Mouse (Mus musculus) CH12.LX (cell line): ENCODE data around the gene Gm43191. TPM values are rescaled to one million over a fixed set of nuclear protein-coding genes. Genes with fewer than 3 reads are reported as not detected.
"Not testable (repeated sequence)": the region's sequence is repeated elsewhere in the genome, so short reads cannot be mapped to it uniquely, and the experiment has no call there.

ENCODE experiments used
- DNase-seq: peaks from one replicate; pipeline ENCODE4 v3.0.0-alpha.2; 2013; ENCODE audit errors: extremely low read depth
- H3K27ac ChIP-seq: 2 replicates; pipeline ENCODE4 v1.5.1; 2012; ENCODE audit warnings: low read depth, mild to moderate bottlenecking, control low read depth, moderate library complexity; ENCODE audit not compliant: insufficient read depth
- H3K27me3 ChIP-seq: replicated peaks from 2 replicates; pipeline ENCODE3; 2012; ENCODE audit warnings: inconsistent platforms
- H3K36me3 ChIP-seq, 2 experiments: replicated peaks in 1 of 2; 2 replicates each; pipeline versions ENCODE3 to v1.6.1; 2012; ENCODE audit warnings: inconsistent platforms in 1 of 2, low read length in 1 of 2, mild to moderate bottlenecking in 1 of 2, mixed read lengths in 1 of 2, moderate library complexity in 1 of 2; ENCODE audit not compliant: control insufficient read depth in 1 of 2, insufficient read depth in 1 of 2
- H3K4me1 ChIP-seq, 2 experiments: 2 replicates each; pipeline ENCODE4 v1.6.1; 2012; ENCODE audit warnings: inconsistent platforms in 1 of 2, moderate library complexity in 1 of 2; ENCODE audit not compliant: insufficient read depth in 2 of 2, control insufficient read depth in 1 of 2
- H3K4me2 ChIP-seq: 2 replicates; pipeline ENCODE4 v1.6.1; 2012; ENCODE audit warnings: low read depth, mild to moderate bottlenecking, control low read depth; ENCODE audit not compliant: poor library complexity, insufficient read depth, severe bottlenecking
- H3K4me3 ChIP-seq, 3 experiments: fragments of 150-350 bp in 1 of 3; sonication (generic) in 1 of 3; replicated peaks in 1 of 3; 2 replicates each; pipeline versions ENCODE3 to v1.5.1; 2011 to 2012; ENCODE audit warnings: low read depth in 2 of 3, low read length in 2 of 3, mild to moderate bottlenecking in 2 of 3, moderate library complexity in 2 of 3, control low read depth in 1 of 3, improper control_type of control experiment in 1 of 3, inconsistent platforms in 1 of 3, mixed read lengths in 1 of 3; ENCODE audit not compliant: poor library complexity in 1 of 3
- H3K79me2 ChIP-seq: replicated peaks from 2 replicates; pipeline ENCODE4 v1.6.1; 2012; ENCODE audit warnings: mild to moderate bottlenecking, moderate library complexity; ENCODE audit not compliant: control insufficient read depth, poor library complexity, insufficient read depth, severe bottlenecking; ENCODE audit errors: extremely low read depth
- H3K9ac ChIP-seq: 2 replicates; pipeline ENCODE4 v1.6.1; 2012; ENCODE audit warnings: low read depth, mild to moderate bottlenecking, control low read depth, moderate library complexity; ENCODE audit not compliant: insufficient read depth
- H3K9me3 ChIP-seq: replicated peaks from 2 replicates; pipeline ENCODE3; 2012; ENCODE audit warnings: low read length, inconsistent platforms, mixed read lengths
- CHD2 ChIP-seq: IDR thresholded peaks from 2 replicates; pipeline ENCODE4 v1.6.1; 2011; ENCODE audit warnings: low read length, improper control_type of control experiment
- CTCF ChIP-seq, 2 experiments: IDR thresholded peaks in 1 of 2; conservative IDR thresholded peaks in 1 of 2; 2 replicates each; pipeline ENCODE4 v1.5.1; 2011 to 2012; ENCODE audit warnings: low read depth in 2 of 2, low read length in 2 of 2, improper control_type of control experiment in 1 of 2, inconsistent platforms in 1 of 2, mild to moderate bottlenecking in 1 of 2, moderate library complexity in 1 of 2
- E2F4 ChIP-seq: IDR thresholded peaks from 2 replicates; pipeline ENCODE4 v1.6.1; 2011; ENCODE audit warnings: low read depth, low read length, improper control_type of control experiment; ENCODE audit not compliant: insufficient replicate concordance
- ELF1 ChIP-seq: IDR thresholded peaks from 2 replicates; pipeline ENCODE4 v1.6.1; 2014; ENCODE audit warnings: low read depth, mild to moderate bottlenecking, inconsistent platforms, low read length, improper control_type of control experiment
- GABPA ChIP-seq: IDR thresholded peaks from 2 replicates; pipeline ENCODE4 v1.6.1; 2012; ENCODE audit warnings: low read depth, low read length, improper control_type of control experiment, inconsistent platforms; ENCODE audit not compliant: insufficient replicate concordance
- HCFC1 ChIP-seq: IDR thresholded peaks from 2 replicates; pipeline ENCODE4 v1.6.1; 2012; ENCODE audit warnings: low read depth, mild to moderate bottlenecking, inconsistent platforms, low read length, improper control_type of control experiment
- JUN ChIP-seq: IDR thresholded peaks from 2 replicates; pipeline ENCODE4 v1.6.1; 2011; ENCODE audit warnings: low read depth, mild to moderate bottlenecking, low read length, improper control_type of control experiment, moderate library complexity; ENCODE audit not compliant: insufficient read depth
- KAT2A ChIP-seq: IDR thresholded peaks from 2 replicates; pipeline ENCODE4 v1.6.1; 2012; ENCODE audit warnings: low read length, improper control_type of control experiment, inconsistent platforms; ENCODE audit not compliant: insufficient replicate concordance
- MAX ChIP-seq: IDR thresholded peaks from 2 replicates; pipeline ENCODE4 v1.6.1; 2011; ENCODE audit warnings: low read length, improper control_type of control experiment
- MXI1 ChIP-seq: IDR thresholded peaks from 2 replicates; pipeline ENCODE4 v1.6.1; 2011; ENCODE audit warnings: mild to moderate bottlenecking, low read depth, low read length, improper control_type of control experiment
- MYC ChIP-seq: IDR thresholded peaks from 2 replicates; pipeline ENCODE4 v1.6.1; 2011; ENCODE audit warnings: low read depth, mild to moderate bottlenecking, improper control_type of control experiment, low read length
- NELFE ChIP-seq: IDR thresholded peaks from 2 replicates; pipeline ENCODE4 v1.6.1; 2011; ENCODE audit warnings: low read depth, low read length, improper control_type of control experiment
- NRF1 ChIP-seq: IDR thresholded peaks from 2 replicates; pipeline ENCODE4 v1.6.1; 2014; ENCODE audit warnings: low read depth, mild to moderate bottlenecking, inconsistent platforms, low read length, improper control_type of control experiment, moderate library complexity
- POLR2A ChIP-seq: IDR thresholded peaks from 2 replicates; pipeline ENCODE4 v1.6.1; 2011; ENCODE audit warnings: low read depth, mild to moderate bottlenecking, improper control_type of control experiment, low read length
- POLR2AphosphoS2 ChIP-seq: IDR thresholded peaks from 2 replicates; pipeline ENCODE4 v1.6.1; 2011; ENCODE audit warnings: low read depth, low read length, improper control_type of control experiment
- RAD21 ChIP-seq: IDR thresholded peaks from 2 replicates; pipeline ENCODE4 v1.6.1; 2011; ENCODE audit warnings: low read depth, mild to moderate bottlenecking, low read length, improper control_type of control experiment, moderate library complexity
- RCOR1 ChIP-seq: conservative IDR thresholded peaks from 2 replicates; pipeline ENCODE4 v1.6.1; 2012; ENCODE audit warnings: low read depth, mild to moderate bottlenecking, inconsistent platforms, low read length, improper control_type of control experiment
- SIN3A ChIP-seq: IDR thresholded peaks from 2 replicates; pipeline ENCODE4 v1.6.1; 2012; ENCODE audit warnings: low read length, improper control_type of control experiment, inconsistent platforms
- SMC3 ChIP-seq: IDR thresholded peaks from 2 replicates; pipeline ENCODE4 v1.6.1; 2011; ENCODE audit warnings: low read depth, low read length, improper control_type of control experiment
- TBP ChIP-seq: conservative IDR thresholded peaks from 2 replicates; pipeline ENCODE4 v1.6.1; 2011; ENCODE audit warnings: low read depth, low read length, improper control_type of control experiment
- TCF12 ChIP-seq: IDR thresholded peaks from 2 replicates; pipeline ENCODE4 v1.6.1; 2014; ENCODE audit warnings: low read depth, mild to moderate bottlenecking, inconsistent platforms, low read length, improper control_type of control experiment
- UBTF ChIP-seq: IDR thresholded peaks from 2 replicates; pipeline ENCODE4 v1.6.1; 2012; ENCODE audit warnings: low read depth, mild to moderate bottlenecking, inconsistent platforms, low read length, improper control_type of control experiment, moderate library complexity
- USF2 ChIP-seq: conservative IDR thresholded peaks from 2 replicates; pipeline ENCODE4 v1.6.1; 2011; ENCODE audit warnings: low read depth, low read length, improper control_type of control experiment
- ZC3H11A ChIP-seq: IDR thresholded peaks from 2 replicates; pipeline ENCODE4 v1.6.1; 2012; ENCODE audit warnings: low read depth, mild to moderate bottlenecking, inconsistent platforms, low read length, improper control_type of control experiment
- ZMIZ1 ChIP-seq: IDR thresholded peaks from 2 replicates; pipeline ENCODE4 v1.6.1; 2012; ENCODE audit warnings: low read depth, mild to moderate bottlenecking, inconsistent platforms, low read length, improper control_type of control experiment
- dilution Hi-C: fragments of 300-500 bp; cut with MboI; formaldehyde crosslinking; loops from 2 replicates; pipeline ENCODE4 v1.14.3; 2020; ENCODE audit warnings: low sequenced_read_pairs; ENCODE audit not compliant: extremely low pct_unique_long_range_greater_than_20kb, extremely low pct_ligation_motif_present
- in situ Hi-C: fragments of 300-500 bp; cut with MboI; formaldehyde crosslinking; loops from 3 replicates; pipeline ENCODE4 v1.14.3; 2019; ENCODE audit warnings: low sequenced_read_pairs, low pct_ligation_motif_present, low pct_unique_long_range_greater_than_20kb, mixed read lengths
- polyA plus RNA-seq: library from polyadenylated mRNA; unstranded; fragments of >175 nt; gene quantifications from 2 replicates; pipeline ENCODE4 v1.2.1, GENCODE M21; 2012; ENCODE audit warnings: low read depth; ENCODE audit not compliant: insufficient read length
- total RNA-seq, 2 experiments: library from RNA; depleted of rRNA; stranded (reverse); fragments of 300-350 nt in 1 of 2; fragments of >200 nt in 1 of 2; gene quantifications; 2 replicates each; pipeline ENCODE4 v1.2.3; 2012 to 2014

The Gm43191 gene
- total and polyA plus RNA-seq, 3 experiments, result 0.51 TPM; not detected in 2

- Histone ChIP-seq H3K36me3 (peaks cover 9 to 33% of the 10 kb centered on the region in 2 experiments), H3K27ac (no peak overlapping the region), H3K9ac (no peak overlapping the region), H3K4me3 (no peak overlapping the region), H3K79me2 (no peaks in the 10 kb centered on the region), H3K4me1 (no peaks in the 10 kb centered on the region), H3K4me2 (no peak overlapping the region), H3K27me3 (no peaks in the 10 kb centered on the region), H3K9me3 (no peaks in the 10 kb centered on the region)
- in situ Hi-C loops (no loop called here), dilution Hi-C loops (no loop called here)
- TF ChIP-seq POLR2A, result no peak
- no peak for TF ChIP-seq UBTF
- TF ChIP-seq HCFC1, result no peak
- no peak for DNase-seq
Observed at GRCm38 (mm10) chr3:116694312-116694711, 13.3 kb upstream of the Gm43191 start.

- H3K9me3 ChIP-seq, DNase-seq, H3K9ac ChIP-seq, in situ Hi-C loops, H3K27me3 ChIP-seq, H3K4me3 ChIP-seq, H3K27ac ChIP-seq, H3K4me2 ChIP-seq, dilution Hi-C loops: not testable (repeated sequence)
- peaks cover 0 to 24% of the 10 kb centered on the region in 2 experiments; a peak in 2 of 4 replicates for H3K4me1 ChIP-seq
- H3K79me2 ChIP-seq, result peaks cover 28% of the 10 kb centered on the region
- H3K36me3 ChIP-seq, result peaks cover 0 to 16% of the 10 kb centered on the region in 2 experiments
Observed at GRCm38 (mm10) chr3:116664281-116664680, 16.8 kb downstream of the Gm43191 start.

- Histone ChIP-seq H3K36me3 (peaks cover 0 to 7% of the 10 kb centered on the region in 2 experiments), H3K27ac (peak within 1 kb of the TSS; percentile 60), H3K79me2 (peaks cover 43% of the 10 kb centered on the region), H3K9me3 (no peaks in the 10 kb centered on the region), H3K4me3 (peak within 1 kb of the TSS; percentile 76 to 97 (median 95)), H3K4me2 (peak within 1 kb of the TSS; percentile 86), H3K27me3 (no peaks in the 10 kb centered on the region), H3K9ac (peak within 1 kb of the TSS; percentile 92), H3K4me1 (peaks cover 4 to 42% of the 10 kb centered on the region in 2 experiments; a peak in 3 of 4 replicates)
- dilution Hi-C loops (no loop called here), in situ Hi-C loops (no loop called here)
- peak; percentile 92 for DNase-seq
- TF ChIP-seq GABPA (no peak), CHD2 (0 out of 2 replicates have a peak, but pooled peaks have one; percentile 48), POLR2AphosphoS2 (peak; percentile 83; the same call in 1 of the 2 replicates), MYC (peak; percentile 63; the same call in 1 of the 2 replicates), UBTF (peak; percentile 1; the same call in 1 of the 2 replicates), E2F4 (no peak), ZC3H11A (no peak), SMC3 (no peak), ZMIZ1 (peak; percentile 95), TBP (0 out of 2 replicates have a peak, but pooled peaks have one; percentile 18), SIN3A (peak; percentile 79; the same call in 1 of the 2 replicates), NRF1 (peak; percentile 65), HCFC1 (peak; percentile 53), NELFE (peak; percentile 95), POLR2A (peak; percentile 96), CTCF (conservative IDR thresholded peaks at IDR 0.05 in 1 of 2, IDR thresholded peaks at IDR 0.05 in 1 of 2; ENCODE audit: low read depth in 2 of 2, low read length in 2 of 2) (no peak), TCF12 (peak; percentile 95), RCOR1 (no peak), RAD21 (no peak), KAT2A (0 out of 2 replicates have a peak, but pooled peaks have one; percentile 50), MXI1 (no peak; the same call in 1 of the 2 replicates), ELF1 (peak; percentile 21; the same call in 1 of the 2 replicates), MAX (no peak; the same call in 1 of the 2 replicates), JUN (no peak), USF2 (no peak; the same call in 1 of the 2 replicates)
Observed at GRCm38 (mm10) chr3:116662463-116662863, 18.6 kb downstream of the Gm43191 start, which contains the start of gene Mfsd14a. TSS of gene Mfsd14a (minus strand) at chr3:116662677.
